Mouse (Mus musculus) limb, embryonic 11.5 days (tissue): ENCODE measurements around the gene Chrnb2. TPM values are rescaled to one million over a fixed set of nuclear protein-coding genes. Genes with fewer than 3 reads are reported as not detected.

Source experiments
- ATAC-seq: fragments of 200-750 bp; cut with Nextera tagmentation; 2 replicates; pipeline ENCODE4 v1.8.0; 2017; ENCODE audit warnings: low read depth; ENCODE audit not compliant: insufficient number of reproducible peaks, low FRiP score, low TSS enrichment
- DNase-seq: peaks from one replicate; pipeline ENCODE4 v3.0.0-alpha.2; 2015; ENCODE audit warnings: low spot score
- H3K27ac ChIP-seq: fragments of 300-500 bp; sonication (generic); replicated peaks from 2 replicates; pipeline ENCODE4 v1.5.1; 2014; ENCODE audit warnings: low read depth, mild to moderate bottlenecking, low read length
- H3K27me3 ChIP-seq: fragments of 300-500 bp; sonication (generic); 2 replicates; pipeline ENCODE4 v1.6.1; 2014; ENCODE audit warnings: mild to moderate bottlenecking, low read length, mixed read lengths; ENCODE audit not compliant: control insufficient read depth, insufficient read depth
- H3K36me3 ChIP-seq: fragments of 300-500 bp; sonication (generic); 2 replicates; pipeline ENCODE4 v1.6.1; 2014; ENCODE audit warnings: mild to moderate bottlenecking, low read length, moderate library complexity, mixed read lengths; ENCODE audit not compliant: control insufficient read depth, insufficient read depth
- H3K4me1 ChIP-seq: fragments of 300-500 bp; sonication (generic); 2 replicates; pipeline ENCODE4 v1.6.1; 2014; ENCODE audit warnings: low read length, mixed read lengths; ENCODE audit not compliant: control insufficient read depth, insufficient read depth
- H3K4me2 ChIP-seq: fragments of 300-500 bp; sonication (generic); 2 replicates; pipeline ENCODE4 v1.6.1; 2014; ENCODE audit warnings: low read depth, mild to moderate bottlenecking, moderate library complexity; ENCODE audit not compliant: severe bottlenecking
- H3K4me3 ChIP-seq: fragments of 300-500 bp; sonication (generic); 2 replicates; pipeline ENCODE4 v1.5.1; 2014; ENCODE audit warnings: low read depth, low read length
- H3K9ac ChIP-seq: fragments of 300-500 bp; sonication (generic); 2 replicates; pipeline ENCODE4 v1.6.1; 2014; ENCODE audit warnings: mild to moderate bottlenecking, low read length
- H3K9me3 ChIP-seq: fragments of 300-500 bp; sonication (generic); 2 replicates; pipeline ENCODE4 v1.6.1; 2016; ENCODE audit warnings: low read length; ENCODE audit not compliant: control insufficient read depth
- WGBS: fragments of 180-500 bp; shearing (Covaris S2); extraction: QIAGEN DNeasy Blood & Tissue Kit; methylation state at CpG from one replicate; pipeline ENCODE4 v1.1.7; 2014; 5-methylcytosine and 5-hydroxymethylcytosine counted together
- polyA plus RNA-seq: library from polyadenylated mRNA; unstranded; fragments of >200 nt; fragmentation: Nextera tagmentation; extraction: Ambion mirVana; gene quantifications from 2 replicates; pipeline ENCODE4 v1.2.1, GENCODE M21; 2014

The Chrnb2 gene
- polyA plus RNA-seq: 0.23 and 0.77 TPM in 2 replicates

DNA sequence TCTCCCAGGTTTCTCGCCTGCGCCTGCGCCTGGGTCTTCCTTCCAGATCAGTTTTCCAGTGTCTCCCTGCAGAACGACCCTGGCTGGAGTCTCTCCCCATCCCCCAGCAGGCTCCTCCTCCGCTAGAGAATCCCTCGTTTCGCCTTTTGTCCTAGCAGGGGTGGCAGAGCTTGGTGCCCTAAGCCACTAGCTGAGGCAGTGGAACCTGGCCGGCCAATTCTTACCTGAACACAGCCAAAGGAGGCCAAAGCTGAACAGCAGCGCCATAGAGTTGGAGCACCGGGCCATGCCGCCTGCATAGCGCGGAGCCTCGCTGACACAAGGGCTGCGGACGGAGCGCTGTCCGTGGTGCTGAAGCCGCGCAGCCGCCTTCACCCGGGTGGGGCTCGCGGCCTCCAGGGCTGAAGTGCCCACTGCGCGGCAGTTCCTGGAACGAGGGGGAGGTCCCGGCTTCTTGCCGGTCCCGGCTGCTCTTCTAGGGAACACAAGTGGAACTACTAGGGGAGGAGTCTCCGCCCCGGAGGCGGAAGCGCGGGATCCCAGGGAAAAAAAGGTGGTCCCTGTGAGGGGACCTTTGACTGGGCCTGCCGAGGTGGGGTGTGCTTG, at the start of gene Chrnb2:
Gene Chrnb2, minus strand, starts transcription at position 514 of the 606 bp plus-strand sequence.
- H3K27me3 ChIP-seq: no peaks in the 10 kb centered on the region
- no peak within 1 kb of the TSS for H3K4me3 ChIP-seq
- no peak within 1 kb of the TSS for H3K9ac ChIP-seq
- H3K27ac ChIP-seq: no peak within 1 kb of the TSS
- H3K36me3 ChIP-seq: no peaks in the 10 kb centered on the region
- DNase-seq (peak; percentile 93), ATAC-seq (peak; percentile 82)
- WGBS: under 1% methylated on average over 36 of the region's 36 CpGs
- peak within 1 kb of the TSS; percentile 32 for H3K4me2 ChIP-seq
- no peaks in the 10 kb centered on the region for H3K9me3 ChIP-seq
- no peaks in the 10 kb centered on the region for H3K4me1 ChIP-seq

DNA sequence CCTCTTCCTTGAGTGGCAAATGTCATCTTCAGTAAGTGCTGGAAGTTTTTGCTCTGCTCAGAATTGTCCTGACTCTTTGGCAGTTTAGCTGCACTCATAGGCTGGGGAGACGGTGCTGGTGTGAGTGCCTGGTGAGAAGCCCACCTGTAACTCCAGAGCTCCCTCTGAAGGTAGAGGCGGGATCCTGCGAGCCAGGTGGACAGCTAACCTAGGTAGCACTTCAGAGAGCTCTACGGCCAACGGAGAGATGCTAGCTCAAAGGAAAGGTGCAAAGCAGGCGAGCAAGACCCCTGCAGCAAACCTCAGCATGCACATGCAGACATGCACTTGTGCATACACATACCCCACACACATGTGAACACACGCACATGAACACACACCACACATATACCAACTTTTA, 49.6 kb upstream of the Chrnb2 start:
- ATAC-seq (no peak), DNase-seq (no peak)
- 73% methylated on average over 7 of the region's 7 CpGs for WGBS
- Histone ChIP-seq H3K4me2 (no peak overlapping the region), H3K27me3 (no peaks in the 10 kb centered on the region), H3K4me3 (no peak overlapping the region), H3K9ac (no peak overlapping the region), H3K36me3 (no peaks in the 10 kb centered on the region), H3K4me1 (no peaks in the 10 kb centered on the region), H3K9me3 (no peaks in the 10 kb centered on the region), H3K27ac (no peak overlapping the region)

DNA sequence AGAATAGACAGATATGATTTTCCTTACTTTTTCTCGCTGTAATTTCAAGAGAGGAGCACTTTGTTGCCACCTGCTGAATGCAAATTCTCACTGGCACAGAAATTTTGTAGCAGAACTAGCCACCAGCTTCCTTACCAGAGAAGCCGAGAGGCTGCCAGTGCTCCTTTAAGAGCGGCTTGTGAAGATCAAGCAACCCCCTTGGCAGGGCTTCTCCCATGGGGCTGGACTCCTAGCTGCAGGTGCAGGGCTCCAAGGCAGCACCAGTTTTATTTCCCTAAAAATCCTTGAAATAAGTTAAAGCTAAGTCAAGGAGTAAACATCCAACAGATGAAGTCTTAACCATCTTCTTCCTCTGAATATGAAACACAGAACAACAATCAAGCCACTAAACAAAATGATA, 47.7 kb upstream of the Chrnb2 start:
- H3K4me3 ChIP-seq: no peak overlapping the region
- ATAC-seq (no peak), DNase-seq (no peak)
- H3K9me3 ChIP-seq: no peaks in the 10 kb centered on the region
- no peaks in the 10 kb centered on the region for H3K4me1 ChIP-seq
- 68% methylated on average over 3 of the region's 3 CpGs for WGBS
- H3K9ac ChIP-seq: no peak overlapping the region
- no peaks in the 10 kb centered on the region for H3K36me3 ChIP-seq
- no peak overlapping the region for H3K4me2 ChIP-seq
- no peak overlapping the region for H3K27ac ChIP-seq
- H3K27me3 ChIP-seq: no peaks in the 10 kb centered on the region

DNA sequence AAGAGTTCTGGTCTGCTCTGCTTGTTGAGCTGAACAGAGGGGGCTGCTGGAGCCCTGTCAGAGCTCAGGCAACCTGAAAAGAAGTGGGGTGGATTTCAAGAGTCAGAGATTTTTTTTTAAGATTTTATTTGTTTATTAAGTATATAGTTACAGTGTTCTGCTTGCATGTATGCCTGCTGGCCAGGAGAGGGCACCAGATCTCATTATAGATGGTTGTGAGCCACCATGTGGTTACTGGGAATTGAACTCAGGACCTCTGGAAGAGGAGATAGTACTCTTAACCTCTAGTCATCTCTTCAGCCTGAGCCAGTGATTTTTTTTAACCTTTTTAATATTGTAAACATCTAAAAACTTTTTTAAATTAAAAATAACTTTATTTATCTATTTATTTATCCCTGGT, 46.4 kb upstream of the Chrnb2 start:
- H3K4me1 ChIP-seq: no peaks in the 10 kb centered on the region
- no peaks in the 10 kb centered on the region for H3K27me3 ChIP-seq
- no peak overlapping the region for H3K4me2 ChIP-seq
- no peak overlapping the region for H3K4me3 ChIP-seq
- ATAC-seq (no peak), DNase-seq (no peak)
- H3K9ac ChIP-seq: no peak overlapping the region
- no peaks in the 10 kb centered on the region for H3K36me3 ChIP-seq
- H3K27ac ChIP-seq: no peak overlapping the region
- no peaks in the 10 kb centered on the region for H3K9me3 ChIP-seq

DNA sequence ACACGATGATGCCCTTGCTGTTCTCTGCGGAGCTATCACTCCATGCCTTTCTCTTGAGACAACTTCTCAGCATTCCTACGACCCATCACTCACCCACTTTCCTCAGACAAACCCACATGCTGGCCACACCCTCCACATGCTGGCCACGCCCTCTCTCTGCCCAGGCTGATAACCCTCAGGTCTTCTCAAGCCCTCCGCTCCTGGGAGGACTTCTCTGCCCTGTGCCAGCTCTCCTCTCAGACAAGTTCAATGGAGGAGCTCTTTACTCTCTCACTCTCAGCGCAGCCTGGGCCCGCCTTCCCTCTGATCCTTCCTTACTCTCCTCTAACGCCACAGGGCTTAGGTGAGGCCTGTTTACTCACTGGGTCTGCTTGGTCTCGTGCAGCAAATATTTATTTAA, 44.2 kb upstream of the Chrnb2 start:
- H3K4me3 ChIP-seq: no peak overlapping the region
- no peak overlapping the region for H3K27ac ChIP-seq
- DNase-seq: no peak
- no peak for ATAC-seq
- H3K9ac ChIP-seq: no peak overlapping the region
- H3K27me3 ChIP-seq: no peaks in the 10 kb centered on the region
- no peaks in the 10 kb centered on the region for H3K4me1 ChIP-seq
- WGBS: 50% methylated on average over 9 of the region's 9 CpGs
- H3K36me3 ChIP-seq: no peaks in the 10 kb centered on the region
- no peak overlapping the region for H3K4me2 ChIP-seq
- no peaks in the 10 kb centered on the region for H3K9me3 ChIP-seq

DNA sequence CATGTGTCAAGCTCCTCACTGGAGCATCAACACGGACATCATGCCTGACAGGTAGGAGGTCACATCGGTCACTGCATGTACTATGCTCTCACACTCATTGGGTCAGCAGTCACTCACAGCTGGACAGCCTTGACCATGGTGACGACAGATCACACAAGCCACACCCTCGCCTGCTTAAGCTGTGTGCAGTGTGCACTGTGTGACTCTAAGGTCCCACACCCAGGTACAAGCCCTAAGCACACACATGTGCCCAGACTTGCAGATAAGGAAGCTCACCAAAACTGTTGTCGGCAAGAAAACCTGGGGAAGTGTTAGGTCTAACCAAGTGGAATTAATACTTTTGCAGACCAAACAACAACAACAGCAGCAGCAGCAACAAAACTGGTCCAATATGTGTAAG, 43.4 kb upstream of the Chrnb2 start:
- no peaks in the 10 kb centered on the region for H3K36me3 ChIP-seq
- no peak overlapping the region for H3K27ac ChIP-seq
- H3K4me3 ChIP-seq: no peak overlapping the region
- DNase-seq (no peak), ATAC-seq (no peak)
- H3K9me3 ChIP-seq: no peaks in the 10 kb centered on the region
- WGBS: 79% methylated on average over 5 of the region's 5 CpGs
- H3K4me1 ChIP-seq: no peaks in the 10 kb centered on the region
- no peaks in the 10 kb centered on the region for H3K27me3 ChIP-seq
- no peak overlapping the region for H3K9ac ChIP-seq
- H3K4me2 ChIP-seq: no peak overlapping the region

DNA sequence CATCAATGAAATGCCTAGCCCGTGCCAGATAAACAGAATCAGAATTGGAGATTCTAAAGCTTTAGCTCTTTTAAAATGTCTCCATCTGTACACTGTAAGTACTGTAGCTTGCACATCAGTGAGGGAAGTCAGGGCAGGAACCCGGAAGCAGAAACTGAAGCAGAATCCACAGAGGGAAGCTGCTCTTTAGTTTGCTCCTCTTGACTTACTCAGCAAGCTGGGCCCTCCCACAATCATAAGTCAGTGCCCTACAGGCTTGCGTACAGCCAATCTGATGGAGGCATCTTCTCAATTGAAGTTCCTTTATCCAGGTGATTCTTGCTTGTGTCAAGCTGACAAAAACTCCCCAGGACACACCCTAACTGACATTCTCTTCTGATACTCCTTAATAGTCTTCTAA, 42.7 kb upstream of the Chrnb2 start:
- Histone ChIP-seq H3K27ac (no peak overlapping the region), H3K9ac (no peak overlapping the region), H3K36me3 (no peaks in the 10 kb centered on the region), H3K4me1 (no peaks in the 10 kb centered on the region), H3K9me3 (no peaks in the 10 kb centered on the region), H3K27me3 (no peaks in the 10 kb centered on the region), H3K4me2 (no peak overlapping the region), H3K4me3 (no peak overlapping the region)
- DNase-seq (no peak), ATAC-seq (no peak)
- 94% methylated on average over 3 of the region's 3 CpGs for WGBS

DNA sequence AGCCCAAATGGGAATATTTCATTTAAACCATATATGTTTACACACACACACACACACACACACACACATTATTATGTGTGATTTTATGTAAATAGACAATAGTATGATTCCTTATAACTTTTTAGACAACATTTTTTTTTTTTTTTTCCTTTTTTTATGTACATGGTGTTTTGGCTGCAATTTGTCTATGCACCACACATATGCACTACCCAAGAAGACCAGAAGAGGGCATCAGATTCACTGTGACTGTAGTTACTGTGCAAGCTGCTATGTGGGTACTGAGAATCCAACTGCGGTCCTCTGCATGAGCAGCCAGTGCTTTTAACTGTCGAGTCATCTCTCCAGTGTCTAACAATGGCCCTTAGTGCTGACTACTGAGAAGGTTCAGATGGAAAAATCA, 42.3 kb upstream of the Chrnb2 start:
- Histone ChIP-seq H3K4me1 (no peaks in the 10 kb centered on the region), H3K4me3 (no peak overlapping the region), H3K9ac (no peak overlapping the region), H3K9me3 (no peaks in the 10 kb centered on the region), H3K27me3 (no peaks in the 10 kb centered on the region), H3K36me3 (no peaks in the 10 kb centered on the region), H3K4me2 (no peak overlapping the region), H3K27ac (no peak overlapping the region)
- DNase-seq (no peak), ATAC-seq (no peak)
- 88% methylated on average over 2 of the region's 2 CpGs for WGBS

DNA sequence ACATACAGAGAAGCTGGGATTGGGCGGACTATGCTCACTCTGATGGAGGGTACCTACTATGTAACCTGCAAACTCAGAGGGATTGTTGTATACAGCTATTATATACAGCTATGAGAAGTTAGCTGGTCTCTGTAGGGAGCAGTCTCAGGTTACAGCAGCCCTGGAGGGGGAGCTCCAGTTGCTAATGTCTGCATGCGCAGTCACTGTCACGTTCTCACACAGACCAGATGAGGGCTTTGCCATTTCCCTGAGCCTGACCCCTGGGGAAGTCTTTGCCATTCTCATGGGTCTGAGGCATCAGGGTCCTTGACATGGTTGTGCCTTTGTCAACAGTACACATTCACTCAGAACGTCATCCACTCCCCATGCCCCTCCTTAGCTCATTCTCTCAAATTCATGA, 40.7 kb upstream of the Chrnb2 start:
- no peak for DNase-seq
- H3K9ac ChIP-seq: no peak overlapping the region

More for the DNA sequence above, 40.7 kb upstream of the Chrnb2 start:
- 61% methylated on average over 4 of the region's 4 CpGs for WGBS
- Histone ChIP-seq H3K4me1 (no peaks in the 10 kb centered on the region), H3K4me2 (no peak overlapping the region), H3K9me3 (no peaks in the 10 kb centered on the region), H3K27ac (no peak overlapping the region), H3K27me3 (no peaks in the 10 kb centered on the region), H3K36me3 (no peaks in the 10 kb centered on the region), H3K4me3 (no peak overlapping the region)
- ATAC-seq: no peak
